Mouse (Mus musculus): ENCODE measurements around the gene Ap2b1.

GRCm38 (mm10) chr11:83292251-83292587 is 6.6 kb upstream of the Ap2b1 start:
- no peak for TF ChIP-seq CTCF (IDR thresholded peaks at IDR 0.05; ENCODE audit: low read depth)
- no peak for TF ChIP-seq EP300 (IDR thresholded peaks at IDR 0.05; ENCODE audit: low read depth)

Data from liver, embryonic 14.5 days (tissue).